Mouse (Mus musculus): ENCODE measurements around the gene Kcnj14. TPM values are rescaled to one million over a fixed set of nuclear protein-coding genes. Genes with fewer than 3 reads are reported as not detected.

The Kcnj14 gene
- total RNA-seq, 2 experiments from 2014 or later, result 1.6 to 2.1 TPM

DNA sequence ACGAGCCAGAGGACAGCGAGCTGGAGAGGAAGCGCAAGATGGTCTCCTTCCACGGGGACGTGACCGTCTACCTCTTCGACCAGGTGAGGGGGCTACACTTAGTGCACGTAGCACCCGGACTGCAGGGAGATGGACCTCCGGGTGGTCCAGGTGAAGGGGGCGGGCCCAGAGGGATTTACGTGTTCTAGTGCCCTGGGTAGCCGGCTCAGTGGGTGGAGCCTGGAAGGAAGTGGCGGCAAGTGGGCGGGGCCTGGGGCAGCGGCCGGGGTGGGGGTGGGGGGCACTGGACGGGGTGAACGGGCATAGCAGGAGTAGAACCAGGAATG is 26.1 kb downstream of the Kcnj14 start:
- DNase-seq (ENCODE audit: low spot score in 2 of 2), result no peak

GRCm38 (mm10) chr7:45797661-45798510 is 26.7 kb downstream of the Kcnj14 start:
- DNase-seq (ENCODE audit: low spot score in 2 of 2), result no peak

DNA sequence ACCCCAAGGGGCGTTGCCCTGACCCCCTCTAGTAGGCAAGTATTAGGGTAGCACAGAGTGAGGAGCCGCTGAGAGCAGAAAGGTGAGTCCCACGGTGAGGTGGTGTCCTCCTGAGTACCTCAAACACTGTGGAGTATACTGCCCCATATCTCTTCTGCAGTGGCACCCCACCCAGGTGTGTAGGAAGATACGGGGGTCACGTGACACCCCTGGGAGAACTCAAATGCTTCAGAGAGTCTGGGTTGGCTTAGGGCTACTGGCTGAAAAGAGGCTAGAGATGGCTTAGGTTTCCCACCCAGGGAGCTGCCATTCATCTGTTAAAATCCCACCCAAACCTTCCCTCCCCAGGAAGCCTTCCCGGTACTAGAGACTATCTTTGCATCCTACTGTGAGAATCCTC is 27.6 kb downstream of the Kcnj14 start:
- DNase-seq (ENCODE audit: low spot score in 2 of 2), result no peak

GRCm38 (mm10) chr7:45794971-45795370 is 29.6 kb downstream of the Kcnj14 start:
- DNase-seq (ENCODE audit: low spot score in 2 of 2), result no peak

DNA sequence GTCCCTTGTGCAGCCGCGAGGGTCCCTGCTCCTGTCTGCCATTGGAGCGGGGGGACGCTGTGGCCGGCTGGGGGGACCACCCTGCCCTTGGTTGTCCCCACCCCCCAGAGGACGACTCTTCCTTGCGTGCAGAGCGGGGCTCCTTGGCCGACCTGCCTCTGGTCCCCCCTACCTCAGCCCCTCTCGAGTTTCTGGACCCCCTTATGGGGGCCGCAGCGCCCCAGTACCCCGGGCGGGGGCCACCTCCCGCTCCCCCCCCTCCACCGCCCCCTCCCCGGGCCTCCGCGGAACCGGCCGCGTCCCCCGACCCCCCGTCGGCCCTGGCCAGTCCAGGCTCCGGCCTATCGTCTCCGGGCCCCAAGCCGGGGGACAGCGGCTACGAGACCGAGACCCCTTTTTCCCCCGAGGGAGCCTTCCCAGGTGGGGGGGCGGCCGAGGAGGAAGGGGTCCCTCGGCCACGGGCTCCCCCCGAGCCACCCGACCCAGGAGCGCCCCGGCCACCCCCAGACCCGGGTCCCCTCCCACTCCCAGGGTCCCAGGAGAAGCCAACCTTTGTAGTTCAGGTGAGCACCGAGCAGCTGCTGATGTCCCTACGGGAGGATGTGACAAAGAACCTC is 30.5 kb downstream of the Kcnj14 start:
- no peak for DNase-seq (ENCODE audit: low spot score in 2 of 2)

GRCm38 (mm10) chr7:45793240-45793639 is 31.3 kb downstream of the Kcnj14 start:
- no peak for DNase-seq (ENCODE audit: low spot score in 2 of 2)

- DNase-seq (ENCODE audit: low spot score in 2 of 2), result no peak
Measured at GRCm38 (mm10) chr7:45791756-45792490, 32.7 kb downstream of the Kcnj14 start.

DNA sequence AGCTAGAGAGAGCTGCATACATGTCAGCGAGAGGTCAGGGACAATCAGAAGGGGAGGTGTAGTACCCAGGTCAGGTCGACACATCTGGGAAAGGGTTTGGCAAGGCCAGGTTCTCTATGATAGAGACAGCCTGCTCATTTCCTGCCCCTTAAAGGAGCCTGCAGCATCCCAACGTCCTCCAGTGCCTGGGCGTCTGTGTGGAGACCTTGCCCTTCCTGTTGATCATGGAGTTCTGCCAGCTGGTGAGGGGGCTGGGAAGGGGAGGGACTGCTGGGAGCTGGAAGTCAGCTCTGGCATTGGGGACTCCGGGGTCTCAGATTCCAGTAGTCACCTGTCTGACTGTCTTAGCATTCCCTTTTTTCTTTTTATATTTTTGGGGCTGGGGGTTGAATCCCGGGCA is 33.9 kb downstream of the Kcnj14 start:
- no peak for DNase-seq (ENCODE audit: low spot score in 2 of 2)

- DNase-seq (ENCODE audit: low spot score in 2 of 2), result no peak
Measured at GRCm38 (mm10) chr7:45787642-45788041, 36.9 kb downstream of the Kcnj14 start.

GRCm38 (mm10) chr7:45786661-45787413 is 37.7 kb downstream of the Kcnj14 start:
- no peak for DNase-seq (ENCODE audit: low spot score in 2 of 2)

- no peak for DNase-seq (ENCODE audit: low spot score in 2 of 2)
Measured at GRCm38 (mm10) chr7:45786136-45786578, 38.4 kb downstream of the Kcnj14 start.

DNA sequence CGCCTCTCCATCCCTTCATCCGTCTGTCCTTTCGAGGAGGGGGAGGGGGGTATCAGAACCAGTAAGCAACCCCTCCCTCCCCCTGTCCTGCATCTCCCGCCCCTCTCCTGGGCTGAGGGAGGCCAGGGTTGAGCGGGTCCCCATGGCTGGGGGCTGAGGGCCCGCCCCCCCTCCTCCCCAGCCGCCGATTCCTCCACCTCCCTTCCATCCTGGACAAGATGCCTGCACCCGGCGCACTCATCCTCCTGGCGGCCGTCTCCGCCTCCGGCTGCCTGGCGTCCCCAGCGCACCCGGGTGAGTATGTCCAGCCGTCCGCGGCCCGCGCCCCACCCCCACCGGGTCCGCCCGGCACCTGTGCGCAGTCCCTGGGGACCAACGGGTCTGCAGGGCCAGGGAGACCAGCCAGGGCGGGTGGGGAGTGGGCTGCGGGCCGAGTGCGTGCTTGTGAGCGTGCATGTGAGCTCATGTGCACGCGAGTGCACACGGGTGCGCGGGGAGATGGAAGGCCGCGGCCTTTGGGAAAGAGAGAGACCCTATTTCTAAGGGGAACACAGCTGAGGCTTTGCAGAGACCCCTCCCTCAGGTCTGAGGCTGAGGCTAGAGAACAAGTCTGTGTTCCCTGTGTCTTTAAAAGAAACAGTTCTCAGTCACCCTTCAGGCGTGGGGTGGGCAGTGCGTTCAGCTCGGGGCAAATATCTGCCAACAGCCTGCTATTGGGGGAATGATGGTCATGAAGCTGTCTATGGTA is 39.0 kb downstream of the Kcnj14 start:
- no peak for DNase-seq (ENCODE audit: low spot score in 2 of 2)

GRCm38 (mm10) chr7:45784524-45785372 is 39.8 kb downstream of the Kcnj14 start, which contains the start of gene Sult2b1:
Gene Sult2b1, minus strand, starts transcription at chr7:45784669.
- peak; percentile 90 to 97 for DNase-seq (ENCODE audit: low spot score in 2 of 2)

GRCm38 (mm10) chr7:45783511-45784091 is 41.0 kb downstream of the Kcnj14 start, which contains the start of gene Lmtk3:
Gene Lmtk3, plus strand, starts transcription at chr7:45783738.
- peak; percentile 80 for DNase-seq (ENCODE audit: low spot score in 2 of 2)

DNA sequence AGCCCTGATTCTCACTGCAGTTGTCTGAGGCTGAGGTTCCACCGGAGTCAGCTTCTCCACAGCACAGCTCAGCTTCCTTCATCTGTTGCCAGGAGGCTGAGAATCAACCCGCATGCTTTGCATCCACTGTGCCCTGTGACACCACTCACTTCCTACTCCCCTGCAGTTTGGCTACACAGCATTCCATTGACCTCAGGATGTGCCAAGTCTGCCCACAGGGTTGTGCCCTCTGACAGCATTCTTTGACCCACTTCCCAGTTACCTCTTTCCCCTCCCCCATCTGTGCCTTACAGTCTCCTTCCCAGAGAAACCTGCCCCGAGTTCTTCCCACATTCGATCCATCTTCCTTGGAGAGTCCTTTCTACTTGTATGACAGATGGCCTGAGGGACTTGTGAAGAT is 42.3 kb downstream of the Kcnj14 start:
- no peak for DNase-seq (ENCODE audit: low spot score in 2 of 2)

- DNase-seq (ENCODE audit: low spot score in 2 of 2), result no peak
Measured at GRCm38 (mm10) chr7:45779081-45779641, 45.4 kb downstream of the Kcnj14 start.

DNA sequence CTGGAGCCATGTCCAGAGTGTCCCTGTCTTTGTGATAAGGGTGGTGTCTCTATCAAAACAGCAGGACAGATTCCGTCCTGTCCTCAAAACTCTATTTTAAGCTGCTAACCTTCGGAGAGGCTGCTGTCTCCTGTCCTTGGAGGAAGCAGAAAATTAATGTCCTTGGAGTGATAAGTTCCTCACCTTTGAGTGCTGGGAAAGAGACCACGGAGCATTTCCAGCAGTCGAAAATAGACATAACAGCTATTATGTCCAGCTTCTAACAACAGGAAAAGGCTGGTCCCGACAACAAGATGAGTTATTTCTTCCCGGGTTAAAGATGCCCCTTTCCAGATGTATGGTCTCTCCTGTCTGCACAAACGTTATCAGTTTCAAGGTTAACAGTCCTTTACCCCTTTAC is 49.3 kb downstream of the Kcnj14 start:
- no peak for DNase-seq (ENCODE audit: low spot score in 2 of 2)

DNA sequence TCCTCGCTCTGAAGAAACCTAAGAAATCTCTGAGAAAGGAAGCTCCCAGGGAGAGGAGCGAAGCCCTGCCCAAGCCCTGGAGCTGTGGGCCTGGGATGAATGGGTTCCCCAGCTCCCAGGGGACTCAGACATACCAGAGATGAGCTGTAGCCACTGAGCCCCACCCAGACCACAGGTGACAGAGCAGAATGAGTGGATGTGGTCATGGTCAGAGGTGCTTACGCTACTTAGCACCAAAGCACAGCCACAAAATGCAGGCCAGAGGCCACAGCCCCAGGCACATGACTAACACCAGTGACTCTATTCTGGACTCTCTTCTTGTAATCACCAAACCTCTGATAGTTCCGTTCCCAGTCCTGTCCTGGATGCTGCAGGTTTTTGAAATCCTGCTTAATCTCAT is 53.5 kb downstream of the Kcnj14 start:
- DNase-seq (ENCODE audit: low spot score in 2 of 2), result no peak

All from layer of hippocampus, postnatal 14 days (tissue).